Mouse (Mus musculus): ENCODE data around the gene Nos1.
A peak's percentile ranks its signal among the peaks of the same experiment; 100 is the strongest.

The Nos1 gene

DNA sequence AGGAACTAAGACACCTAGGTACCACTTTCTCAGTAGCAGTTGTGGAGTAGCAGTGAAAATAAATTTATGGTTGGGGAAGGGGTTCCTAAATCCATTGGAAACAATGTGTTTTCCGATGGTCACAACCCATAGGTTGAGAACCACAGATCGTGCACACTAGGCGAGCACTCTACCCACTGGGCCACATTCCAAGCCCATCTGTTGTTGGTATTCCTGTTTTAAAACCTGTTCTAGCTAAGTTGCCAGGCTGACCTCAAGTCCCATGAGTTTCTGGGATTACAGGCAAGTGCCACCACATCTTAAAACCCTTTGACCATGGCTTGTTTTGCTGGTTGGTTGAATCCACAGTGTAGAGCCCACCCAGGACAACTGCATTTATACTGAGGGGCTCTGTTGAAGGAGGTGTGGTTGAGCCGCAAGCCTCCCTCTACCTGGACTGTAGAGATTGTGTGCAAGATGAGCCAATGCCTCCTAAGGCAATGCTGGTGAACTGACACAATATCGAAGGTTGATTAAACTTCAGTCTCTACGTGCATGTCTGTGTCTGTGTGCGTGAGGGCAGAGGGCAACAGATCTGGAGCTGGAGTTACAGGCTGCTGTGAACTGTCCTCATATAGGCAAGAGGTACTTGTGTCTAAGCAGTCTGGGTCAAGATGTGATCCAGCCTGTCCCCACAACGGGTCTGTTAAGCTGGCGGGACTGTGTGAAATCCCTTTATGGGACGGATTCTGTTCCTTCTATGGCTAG, 189.0 kb downstream of the Nos1 start:
- no peak for DNase-seq

DNA sequence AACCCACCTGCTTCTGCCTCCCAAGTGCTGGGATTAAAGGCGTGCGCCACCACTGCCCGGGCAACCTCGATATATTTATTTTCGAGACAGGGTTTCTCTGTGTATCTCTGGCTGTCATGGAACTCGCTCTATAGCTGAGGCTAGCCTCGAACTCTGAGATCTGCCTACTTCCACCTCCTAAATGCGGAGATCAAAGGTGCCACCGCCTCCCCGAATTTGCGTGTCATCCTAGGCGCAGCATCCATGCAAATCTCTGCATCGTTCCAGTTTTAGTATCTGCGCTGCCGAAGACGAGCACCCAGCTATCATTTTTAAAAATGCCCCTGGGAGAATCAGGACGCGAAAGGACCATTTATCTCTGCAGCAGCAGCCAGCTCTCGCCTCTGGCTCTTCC, 195.4 kb downstream of the Nos1 start:
- DNase-seq: no peak

DNA sequence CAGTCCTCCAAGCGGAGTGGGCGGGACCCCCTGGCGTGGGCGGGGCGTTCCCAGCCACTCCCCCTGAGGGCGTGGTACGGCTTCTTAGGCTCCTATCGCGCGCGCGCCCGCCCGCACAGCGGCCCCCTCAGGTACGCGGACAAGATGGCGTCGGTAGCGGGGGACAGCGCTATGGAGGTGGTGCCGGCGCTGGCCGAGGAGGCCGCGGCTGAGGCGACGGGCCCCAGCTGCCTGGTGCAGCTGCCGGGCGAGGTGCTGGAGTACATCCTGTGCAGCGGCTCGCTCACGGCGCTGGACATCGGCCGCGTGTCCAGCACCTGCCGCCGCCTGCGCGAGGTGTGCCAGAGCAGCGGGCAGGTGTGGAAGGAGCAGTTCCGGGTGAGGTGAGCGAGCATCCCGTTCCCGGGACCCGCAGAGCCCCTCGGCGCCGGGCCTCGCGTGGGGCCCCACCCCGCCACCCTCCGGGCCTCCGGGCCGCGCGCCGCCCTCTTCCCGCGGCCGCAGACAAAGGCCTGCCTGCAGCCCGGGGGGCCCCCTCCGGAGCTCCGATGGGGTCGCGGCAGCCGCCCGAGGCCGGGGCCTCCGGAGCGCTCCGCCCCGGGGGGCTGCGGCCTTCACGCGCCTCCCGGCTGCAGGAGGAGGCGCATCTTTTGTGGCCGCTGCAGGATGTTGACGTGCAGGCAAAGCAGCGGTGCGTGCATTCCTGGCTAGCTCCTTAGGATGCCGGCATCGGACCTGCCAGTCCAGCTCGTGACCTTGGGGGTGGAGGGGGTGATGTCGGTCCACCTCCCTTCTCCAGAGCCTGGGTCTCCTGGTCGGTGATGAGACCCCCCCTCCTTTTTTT, 196.0 kb downstream of the Nos1 start, which contains the start of gene Fbxo21:
Fbxo21 (plus strand) TSS at position 74 of the 844 bp plus-strand sequence.
- DNase-seq: peak; percentile 99

DNA sequence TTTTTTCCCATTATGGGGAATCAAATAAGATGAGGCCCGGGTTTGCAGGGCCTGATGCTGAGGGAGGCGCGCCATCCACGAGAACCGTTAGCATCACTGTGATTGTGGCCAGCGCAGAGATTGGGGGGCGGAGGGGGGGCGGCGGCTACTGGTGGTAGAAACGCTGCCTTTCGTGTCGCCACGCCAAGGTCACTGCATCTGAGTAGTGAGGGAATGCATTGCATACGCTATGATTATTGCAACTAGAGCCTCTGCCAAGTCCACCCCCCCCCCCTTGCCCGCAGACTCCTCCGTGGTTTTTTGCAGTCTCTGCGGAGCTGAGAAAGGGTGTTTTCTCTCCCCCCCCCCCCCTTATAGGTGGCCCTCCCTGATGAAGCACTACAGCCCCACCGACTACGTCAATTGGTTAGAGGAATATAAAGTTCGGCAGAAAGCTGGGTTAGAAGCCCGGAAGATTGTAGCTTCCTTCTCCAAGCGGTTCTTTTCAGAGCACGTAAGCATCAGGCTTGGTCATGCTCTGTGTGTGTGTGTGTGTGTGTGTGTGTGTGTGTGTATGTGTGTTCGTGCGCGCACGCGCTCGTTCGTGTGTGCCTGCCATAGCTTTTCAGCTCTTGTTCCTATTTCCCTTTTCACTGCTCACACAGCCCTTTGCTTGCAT, 196.8 kb downstream of the Nos1 start:
- peak; percentile 20 for DNase-seq

DNA sequence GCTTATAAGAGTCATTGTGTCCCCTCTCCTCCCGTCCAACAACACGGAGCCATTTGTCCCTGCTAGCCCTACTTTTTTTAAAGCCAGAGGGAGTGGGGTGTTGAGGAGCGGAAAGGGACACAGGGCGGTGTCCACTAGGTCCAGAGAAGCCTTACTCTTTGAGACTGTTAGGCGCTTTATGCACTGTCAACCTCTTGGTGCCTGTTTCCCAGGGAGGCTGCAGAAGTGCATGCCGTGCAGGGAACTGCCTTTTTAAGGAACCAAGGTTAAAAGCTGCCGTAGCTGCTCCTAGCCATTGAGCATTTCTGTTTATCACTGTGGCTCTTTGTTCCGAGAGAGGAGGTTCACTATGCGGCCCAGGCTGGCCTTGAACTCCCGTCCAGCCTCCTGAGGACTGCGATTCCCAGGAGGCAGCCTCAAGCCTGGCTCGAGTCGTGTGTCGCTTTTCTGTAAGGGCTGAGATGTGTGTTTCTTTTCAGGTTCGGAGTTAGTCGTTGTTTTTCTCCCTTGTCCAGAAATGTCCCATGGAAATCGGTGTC, 197.4 kb downstream of the Nos1 start:
- no peak for DNase-seq

DNA sequence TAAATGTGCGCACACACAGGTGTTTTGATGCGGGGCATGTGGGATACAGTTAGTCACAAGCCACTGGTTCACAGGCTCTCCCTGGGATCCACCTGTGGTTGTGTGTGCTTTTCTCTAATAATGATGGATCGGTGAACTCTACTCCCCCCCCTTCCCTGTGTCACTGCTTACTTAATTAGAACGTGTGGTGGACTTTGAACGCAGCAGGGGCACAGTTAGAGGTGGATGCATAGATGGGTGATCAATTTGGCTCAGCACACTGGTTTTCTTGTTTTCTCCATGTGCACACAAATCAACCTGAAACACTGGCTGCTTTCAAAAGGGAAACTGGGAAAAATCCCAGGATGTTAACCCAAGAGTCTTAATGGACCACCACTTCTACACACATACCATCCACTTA, 198.2 kb downstream of the Nos1 start:
- DNase-seq: peak; percentile 26

DNA sequence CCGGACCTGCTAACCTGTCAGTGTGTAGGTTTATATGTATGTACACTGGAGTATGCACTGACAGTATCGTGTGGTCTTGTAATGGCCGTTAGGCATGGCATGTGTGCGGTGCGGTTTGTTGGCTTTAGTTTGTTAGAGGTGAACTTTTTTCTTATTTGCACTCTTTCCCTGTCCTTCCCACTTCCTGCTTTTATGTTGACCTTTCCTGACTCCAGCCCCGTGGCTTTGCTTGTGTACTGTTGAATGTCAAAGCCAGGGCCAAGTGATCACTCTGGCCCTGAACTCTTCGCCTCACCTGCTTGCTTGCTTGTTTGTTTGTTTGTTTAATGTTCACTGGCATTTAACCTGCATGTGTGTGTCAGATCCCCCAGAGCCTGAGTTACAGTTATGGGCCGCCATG, 200.1 kb downstream of the Nos1 start:
- no peak for DNase-seq

DNA sequence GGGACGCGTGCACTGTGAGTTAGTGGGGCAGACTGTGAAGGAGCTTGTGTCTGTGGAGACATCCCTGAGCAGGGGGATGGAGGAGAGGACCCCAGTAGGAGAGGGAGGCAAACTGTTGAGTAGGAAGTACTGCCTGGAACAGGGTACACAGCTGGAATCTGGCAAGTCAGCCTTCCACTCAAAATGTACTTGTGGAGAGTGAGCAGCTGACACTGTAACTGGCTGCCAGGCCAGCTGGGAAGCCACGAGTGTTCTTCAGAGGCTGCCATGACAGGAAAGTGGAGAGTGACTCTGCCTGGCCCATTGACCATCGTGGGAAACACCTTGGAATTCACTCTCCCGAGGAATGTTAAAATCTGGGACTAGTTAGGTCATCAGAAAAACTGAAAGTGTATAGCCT, 201.1 kb downstream of the Nos1 start:
- no peak for DNase-seq

DNA sequence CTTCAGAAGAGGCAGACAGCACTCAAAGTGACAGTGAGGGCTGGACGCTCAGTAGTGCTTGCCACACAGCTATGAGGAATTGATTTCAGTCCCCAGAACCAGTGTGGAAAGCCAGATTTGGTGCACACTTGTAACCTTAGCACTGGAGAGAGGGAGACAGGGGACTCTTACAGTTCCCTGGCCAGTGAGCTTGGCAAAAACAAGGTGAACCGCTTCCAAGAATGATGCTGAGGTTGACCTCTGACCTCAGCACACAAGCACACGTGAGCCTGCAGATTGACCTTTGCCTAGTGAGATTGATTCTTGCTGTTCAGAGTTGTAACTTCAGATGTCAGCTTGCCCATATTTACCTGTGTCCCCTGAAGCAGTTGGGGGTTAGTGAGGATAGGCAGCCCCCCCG, 205.5 kb downstream of the Nos1 start:
- peak; percentile 77 for DNase-seq

DNA sequence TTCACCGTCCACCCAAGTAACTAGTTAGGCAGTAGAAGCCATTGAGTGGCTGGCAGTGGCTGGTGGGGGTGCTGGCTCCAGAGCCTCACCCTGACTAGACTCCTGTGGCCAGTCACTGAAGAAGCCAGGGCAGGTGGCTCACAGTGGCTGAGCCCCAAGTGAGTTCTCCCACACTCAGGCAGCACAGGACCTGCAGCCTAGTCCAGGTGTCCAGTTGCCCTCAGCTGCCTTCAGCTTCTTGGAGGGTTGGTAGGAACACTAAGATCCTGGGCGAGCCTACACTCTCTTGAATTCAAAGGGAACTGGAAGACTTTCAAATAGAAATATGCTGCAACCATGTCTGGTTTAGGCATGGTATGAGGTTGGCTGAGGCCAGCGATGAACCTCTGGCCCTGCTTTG, 207.1 kb downstream of the Nos1 start:
- DNase-seq: no peak

DNA sequence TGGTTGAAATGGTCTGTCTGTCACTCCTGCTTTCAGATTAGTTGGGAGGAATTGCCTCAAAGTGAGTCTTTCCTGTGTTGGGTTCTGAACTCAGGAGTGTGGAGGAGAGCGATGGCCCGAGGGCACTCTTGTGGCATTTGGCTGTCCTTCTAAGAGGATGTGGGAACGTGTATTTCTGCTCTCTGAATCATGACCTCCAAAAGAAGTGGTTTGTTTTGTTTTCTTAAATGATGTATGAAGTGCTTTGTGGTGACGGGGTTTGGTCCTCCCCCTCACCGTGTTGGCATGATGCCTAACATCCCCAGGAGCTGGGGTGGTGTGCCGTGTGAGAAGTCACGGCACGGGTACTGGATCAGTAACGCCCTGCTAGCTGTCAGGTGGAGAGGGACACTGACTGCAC, 207.5 kb downstream of the Nos1 start:
- no peak for DNase-seq

DNA sequence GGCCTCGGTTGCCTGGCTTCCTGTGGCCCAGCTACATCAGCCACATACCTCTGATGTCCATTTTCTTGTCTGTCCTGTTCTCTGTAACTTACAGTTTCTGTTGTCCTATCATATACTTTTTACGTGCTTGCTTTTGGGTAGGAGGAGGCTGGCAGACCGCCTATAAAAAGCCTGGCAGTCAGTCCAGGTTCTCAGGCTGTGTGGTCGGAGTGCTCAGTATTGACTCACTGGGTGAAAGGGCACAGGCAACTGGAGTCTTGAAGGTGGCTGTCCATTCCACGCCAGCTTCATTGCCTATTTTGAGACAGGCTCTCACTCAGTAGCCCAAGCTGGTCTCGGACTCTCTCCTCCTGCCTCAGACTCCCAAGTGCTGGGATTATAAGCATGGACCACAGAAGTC, 208.9 kb downstream of the Nos1 start:
- peak; percentile 65 for DNase-seq

DNA sequence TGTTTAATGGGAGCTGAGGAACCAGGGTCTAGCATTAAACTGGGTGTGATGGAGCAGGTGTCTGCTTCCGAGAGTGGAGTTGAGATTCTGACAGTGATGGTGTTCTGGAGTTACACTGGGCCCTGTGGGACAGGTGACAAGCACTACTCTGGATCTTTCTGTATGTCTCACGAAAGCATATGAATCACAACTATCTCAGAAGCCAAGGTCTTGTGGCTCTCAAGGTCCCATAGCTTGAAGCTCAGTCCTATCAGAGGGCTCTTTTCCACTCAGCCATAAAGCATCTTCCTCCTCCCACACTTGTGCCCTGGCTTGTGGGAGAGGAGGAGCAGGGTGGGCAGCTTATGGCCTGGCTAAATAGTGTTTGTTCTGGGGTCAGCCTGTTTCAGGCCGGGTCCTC, 210.1 kb downstream of the Nos1 start:
- DNase-seq: no peak

DNA sequence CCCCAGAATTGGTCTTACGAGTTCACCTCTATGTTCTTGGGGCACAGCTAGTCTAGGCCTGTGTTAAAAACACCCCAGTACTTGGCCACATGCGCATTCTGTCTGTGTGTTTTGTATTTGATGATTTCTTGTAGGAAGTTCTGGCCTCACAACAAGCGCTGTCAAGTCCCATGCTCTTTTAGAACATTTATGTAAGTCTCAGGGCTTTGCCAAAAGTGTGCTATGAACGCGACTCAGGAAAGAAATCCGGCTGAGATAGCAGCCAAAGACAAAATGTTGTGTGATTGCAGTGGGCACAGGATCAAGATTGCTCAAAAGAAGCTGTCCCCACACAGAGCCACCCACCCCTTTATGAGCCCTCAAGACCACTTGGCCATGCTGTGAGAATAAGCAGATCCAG, 212.7 kb downstream of the Nos1 start:
- DNase-seq: no peak

DNA sequence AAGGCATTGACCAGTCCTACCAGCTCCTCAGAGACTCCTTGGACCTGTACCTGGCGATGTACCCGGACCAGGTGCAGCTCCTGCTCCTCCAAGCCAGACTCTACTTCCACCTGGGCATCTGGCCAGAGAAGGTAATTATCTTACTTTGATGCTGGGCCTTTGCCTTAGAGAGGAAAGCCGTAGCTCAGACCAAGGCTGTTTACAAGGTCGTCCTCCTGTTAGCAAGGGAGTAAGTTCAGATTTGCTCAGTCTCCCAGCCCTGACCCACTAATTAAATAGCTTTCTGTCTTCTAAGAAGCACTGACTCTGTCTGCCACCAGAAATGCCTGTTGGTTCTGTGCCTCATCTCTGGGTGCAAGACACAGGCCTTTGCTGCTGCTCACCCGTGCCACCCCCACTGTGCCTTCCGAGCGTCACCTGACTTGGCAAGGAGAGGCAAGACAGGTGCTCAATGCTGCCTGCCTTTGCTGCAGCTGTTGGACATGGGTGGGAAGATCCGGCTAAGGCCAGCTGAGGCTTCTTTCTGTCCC, 214.6 kb downstream of the Nos1 start:
- peak; percentile 66 for DNase-seq

DNA sequence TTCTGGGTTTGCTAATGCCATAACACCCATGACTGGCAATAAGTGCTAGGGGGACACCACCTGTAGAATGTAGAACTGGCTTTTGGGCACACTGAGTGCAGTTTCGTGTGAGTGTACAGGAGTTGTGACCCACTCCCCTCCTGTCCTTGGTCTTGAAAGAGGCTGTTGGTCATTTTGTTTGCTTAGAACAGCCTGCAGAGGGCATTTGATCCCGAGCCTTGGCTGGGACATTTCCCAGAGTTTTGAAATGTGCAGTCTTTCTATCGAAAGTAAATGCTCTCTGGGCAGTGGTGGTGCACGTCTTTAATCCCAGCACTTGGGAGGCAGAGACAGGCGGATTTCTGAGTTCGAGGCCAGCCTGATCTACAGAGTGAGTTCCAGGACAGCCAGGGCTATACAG, 215.1 kb downstream of the Nos1 start:
- DNase-seq: no peak

DNA sequence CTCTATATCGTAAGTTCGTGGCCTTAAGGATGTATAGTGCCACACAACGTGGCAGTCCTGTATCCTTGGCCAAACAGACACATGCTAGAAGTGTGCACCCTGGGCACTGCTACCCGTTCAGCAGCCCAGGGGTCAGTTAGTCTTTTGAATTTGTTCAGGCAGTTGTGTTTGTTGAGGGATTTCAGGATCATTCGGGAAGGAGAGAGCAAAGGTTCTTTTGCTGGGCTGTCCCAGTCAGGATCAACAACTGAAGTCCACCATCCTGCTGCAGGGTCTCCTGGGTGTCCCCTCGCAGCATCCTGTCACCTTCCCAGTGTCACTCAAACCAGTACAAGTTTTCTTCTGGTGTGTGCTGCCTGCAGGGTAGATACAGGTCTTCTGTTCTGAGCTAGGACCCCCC, 215.7 kb downstream of the Nos1 start:
- no peak for DNase-seq

DNA sequence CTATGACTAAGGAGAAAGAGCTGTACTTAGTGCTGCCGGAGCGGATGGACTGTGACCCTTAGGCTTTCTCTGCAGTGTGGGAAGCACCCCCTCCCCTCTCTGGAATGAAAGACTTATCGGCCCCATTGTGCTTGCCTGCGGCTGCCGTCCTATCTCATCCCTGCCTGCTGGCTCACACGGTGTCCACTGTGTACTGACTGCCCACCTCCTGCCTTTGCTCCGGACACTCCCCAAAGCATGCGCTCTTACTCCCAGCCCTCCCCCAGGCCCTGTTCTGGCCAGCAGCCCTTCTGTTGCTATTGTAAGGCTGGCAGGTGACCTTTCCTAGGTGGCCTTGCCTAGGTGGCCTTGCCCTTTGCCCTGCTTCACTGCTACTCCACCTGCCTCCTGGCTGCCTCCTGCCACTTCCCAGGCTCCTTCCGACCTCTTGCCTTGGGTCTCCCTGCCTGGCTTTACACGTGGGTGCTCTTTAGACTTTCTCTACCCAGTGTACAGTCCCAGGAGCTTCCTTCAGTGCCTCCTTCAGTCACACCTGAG, 216.7 kb downstream of the Nos1 start:
- DNase-seq: peak; percentile 52

DNA sequence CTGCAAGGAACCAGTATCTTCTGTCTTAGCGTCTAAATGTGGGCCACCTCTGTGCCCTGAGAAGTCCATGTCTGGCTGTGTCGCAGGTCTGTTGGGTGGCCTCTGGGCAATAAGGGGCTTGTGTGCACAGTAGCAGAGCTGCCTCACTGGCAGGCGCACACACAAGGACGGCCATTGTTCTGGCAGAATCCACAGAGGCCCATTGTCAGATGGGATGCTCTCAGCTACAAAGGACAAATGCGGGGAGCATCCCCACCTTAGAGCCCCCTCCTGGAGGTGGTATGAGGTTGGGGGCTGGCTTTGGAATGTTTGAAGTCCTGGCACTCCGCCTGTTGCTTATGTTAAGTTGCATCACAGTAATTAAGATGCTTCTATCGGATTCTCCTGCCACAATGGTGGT, 218.2 kb downstream of the Nos1 start:
- no peak for DNase-seq

DNA sequence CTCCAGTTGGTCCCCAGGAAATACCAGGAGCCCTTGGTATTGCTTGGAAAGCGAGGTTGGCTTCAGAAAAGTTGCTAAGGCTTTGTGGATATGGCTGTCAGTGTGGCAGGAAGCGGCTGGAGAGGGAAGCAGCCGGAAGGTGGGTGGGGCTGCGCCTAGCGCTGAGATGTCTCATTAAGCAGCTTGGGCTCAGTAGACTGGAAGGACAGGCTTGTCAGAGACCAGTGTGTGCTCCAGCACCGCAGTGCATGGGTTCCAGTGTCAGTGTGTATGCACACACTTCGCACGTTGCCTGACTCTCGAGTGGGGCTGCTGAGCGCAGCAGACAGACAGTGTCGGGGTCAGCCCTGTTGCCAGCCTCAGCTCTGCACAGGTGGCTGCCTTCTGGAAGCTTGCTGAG, 218.8 kb downstream of the Nos1 start:
- no peak for DNase-seq

DNA sequence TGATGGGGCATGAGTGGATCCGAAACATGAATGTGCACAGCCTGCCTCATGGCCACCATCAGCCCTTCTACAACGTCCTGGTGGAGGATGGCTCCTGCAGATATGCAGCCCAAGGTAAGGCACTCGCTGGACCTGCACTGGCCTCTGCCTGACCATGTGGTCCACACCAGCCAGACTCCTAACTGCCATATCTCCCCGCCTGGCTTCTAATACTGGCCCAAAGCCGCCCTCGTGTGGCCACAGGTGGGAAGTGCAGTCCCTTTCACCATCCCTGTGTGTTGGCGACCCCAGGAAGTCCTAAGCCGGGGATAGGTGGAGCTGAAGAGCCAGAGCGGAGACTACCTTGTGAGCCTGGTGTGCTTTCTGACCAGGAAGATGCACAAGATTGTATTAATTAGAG, 221.2 kb downstream of the Nos1 start:
- DNase-seq: peak; percentile 79

DNA sequence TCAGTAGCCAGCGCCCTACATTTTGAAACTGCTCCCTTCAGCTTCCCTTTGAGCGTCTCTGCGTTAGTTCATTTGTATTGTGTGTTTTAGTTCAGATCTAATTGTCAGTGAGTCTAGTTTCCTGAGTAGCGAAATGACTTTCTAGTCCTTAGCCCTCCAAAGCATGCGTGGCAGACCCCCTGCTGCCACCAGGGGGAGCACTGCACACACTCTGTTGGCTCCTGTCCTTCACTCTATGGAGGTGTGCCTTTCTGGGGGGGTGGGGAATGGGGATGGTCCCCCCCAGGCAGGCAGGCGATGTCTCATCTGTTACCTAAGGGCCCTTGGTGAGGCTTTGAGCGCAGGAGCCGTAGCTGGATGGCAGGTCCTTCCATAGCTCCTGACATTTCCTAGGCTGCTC, 223.8 kb downstream of the Nos1 start:
- DNase-seq: peak; percentile 66

DNA sequence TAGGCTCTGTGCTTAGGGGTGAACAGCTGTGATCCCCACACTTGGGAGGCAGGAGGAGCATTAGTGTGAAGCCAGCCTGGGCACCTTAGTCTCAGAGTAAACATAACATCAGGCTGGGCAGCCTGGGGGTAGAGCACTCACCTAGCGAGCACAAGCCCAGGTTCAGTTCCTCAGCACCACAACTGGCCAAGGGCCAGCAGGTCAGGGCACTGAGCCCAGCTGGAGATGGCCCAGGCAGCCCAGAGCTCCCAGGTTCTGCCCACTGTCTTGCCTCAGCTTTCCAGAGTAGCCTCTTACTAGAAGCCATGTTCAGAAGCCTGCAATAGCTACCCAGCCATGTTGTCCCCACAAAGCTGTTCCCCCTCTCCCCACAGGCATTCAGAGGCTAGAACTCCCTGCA, 224.9 kb downstream of the Nos1 start:
- DNase-seq: peak; percentile 68
